Mouse (Mus musculus) neural tube, embryonic 14.5 days (tissue): ENCODE results near the gene Zfyve26. TPM values are rescaled to one million over a fixed set of nuclear protein-coding genes. Genes with fewer than 3 reads are reported as not detected.
"Not testable (repeated sequence)": the region's sequence is repeated elsewhere in the genome, so short reads cannot be mapped to it uniquely, and the experiment has no call there.

Experiments used
- ATAC-seq: fragments of 200-750 bp; cut with Nextera tagmentation; 2 replicates; pipeline ENCODE4 v1.8.0; 2017; ENCODE audit warnings: low read depth, mild to moderate bottlenecking, moderate TSS enrichment, moderate library complexity
- H3K27ac ChIP-seq: fragments of 300-500 bp; sonication (generic); 2 replicates; pipeline ENCODE4 v1.5.1; 2014; ENCODE audit warnings: low read depth, mild to moderate bottlenecking, control low read depth, low read length, moderate library complexity, mixed read lengths
- H3K27me3 ChIP-seq: fragments of 300-500 bp; sonication (generic); 2 replicates; pipeline ENCODE4 v1.6.1; 2014; ENCODE audit warnings: low read length; ENCODE audit not compliant: control insufficient read depth, insufficient read depth
- H3K36me3 ChIP-seq: fragments of 300-500 bp; sonication (generic); 2 replicates; pipeline ENCODE4 v1.6.1; 2014; ENCODE audit warnings: low read length, mixed read lengths; ENCODE audit not compliant: control insufficient read depth, insufficient read depth
- H3K4me1 ChIP-seq: fragments of 300-500 bp; sonication (generic); 2 replicates; pipeline ENCODE4 v1.6.1; 2014; ENCODE audit warnings: low read length; ENCODE audit not compliant: control insufficient read depth, insufficient read depth
- H3K4me2 ChIP-seq: fragments of 300-500 bp; sonication (generic); 2 replicates; pipeline ENCODE4 v1.6.1; 2014; ENCODE audit warnings: mild to moderate bottlenecking, low read depth, low read length, control low read depth
- H3K4me3 ChIP-seq: fragments of 300-500 bp; sonication (generic); 2 replicates; pipeline ENCODE4 v1.5.1; 2014; ENCODE audit warnings: low read depth, low read length, control low read depth, mixed read lengths
- H3K9ac ChIP-seq: fragments of 300-500 bp; sonication (generic); replicated peaks from 2 replicates; pipeline ENCODE4 v1.6.1; 2014; ENCODE audit warnings: low read depth, mild to moderate bottlenecking, control low read depth, low read length, mixed read lengths
- H3K9me3 ChIP-seq: fragments of 300-500 bp; sonication (generic); 2 replicates; pipeline ENCODE4 v1.6.1; 2016; ENCODE audit warnings: low read length; ENCODE audit not compliant: control insufficient read depth
- WGBS: fragments of 180-500 bp; shearing (Covaris S2); extraction: QIAGEN DNeasy Blood & Tissue Kit; methylation state at CpG from one replicate; pipeline ENCODE4 v1.1.7; 2014; 5-methylcytosine and 5-hydroxymethylcytosine counted together
- polyA plus RNA-seq: library from polyadenylated mRNA; unstranded; fragments of >200 nt; fragmentation: Nextera tagmentation; extraction: Ambion mirVana; gene quantifications from 2 replicates; pipeline ENCODE4 v1.2.1, GENCODE M21; 2014

Gene Zfyve26
- polyA plus RNA-seq, 1 experiment from 2014 or later, result 14.1 TPM

GRCm38 (mm10) chr12:79322539-79322938, 26.4 kb upstream of the Zfyve26 start:
- ATAC-seq, H3K4me2 ChIP-seq, H3K27ac ChIP-seq, H3K4me3 ChIP-seq, H3K36me3 ChIP-seq, H3K9me3 ChIP-seq, H3K27me3 ChIP-seq, H3K4me1 ChIP-seq, H3K9ac ChIP-seq: not testable (repeated sequence)
- WGBS, result 74% methylated on average over 2 of the region's 2 CpGs

DNA sequence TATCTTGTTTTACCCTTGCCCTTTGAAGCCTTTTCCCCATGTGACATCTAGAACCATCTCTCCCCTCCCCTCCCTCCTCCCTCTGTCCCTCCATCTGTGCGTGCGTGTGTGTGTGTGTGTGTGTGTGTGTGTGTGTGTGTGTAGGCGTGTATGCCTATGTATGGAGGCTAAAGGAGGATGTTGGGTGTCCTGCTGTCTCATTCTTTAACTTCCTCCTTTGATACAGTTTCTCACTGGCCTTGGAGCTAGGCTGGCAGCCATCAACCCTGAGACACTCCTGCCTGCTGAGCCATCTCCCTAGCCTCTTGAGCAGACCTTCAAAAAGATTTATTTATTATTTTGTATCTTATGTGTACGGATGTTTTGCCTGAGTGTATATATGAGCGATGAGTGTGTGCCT, 24.8 kb upstream of the Zfyve26 start:
- no peak for ATAC-seq
- 93% methylated on average over 5 of the region's 5 CpGs for WGBS

DNA sequence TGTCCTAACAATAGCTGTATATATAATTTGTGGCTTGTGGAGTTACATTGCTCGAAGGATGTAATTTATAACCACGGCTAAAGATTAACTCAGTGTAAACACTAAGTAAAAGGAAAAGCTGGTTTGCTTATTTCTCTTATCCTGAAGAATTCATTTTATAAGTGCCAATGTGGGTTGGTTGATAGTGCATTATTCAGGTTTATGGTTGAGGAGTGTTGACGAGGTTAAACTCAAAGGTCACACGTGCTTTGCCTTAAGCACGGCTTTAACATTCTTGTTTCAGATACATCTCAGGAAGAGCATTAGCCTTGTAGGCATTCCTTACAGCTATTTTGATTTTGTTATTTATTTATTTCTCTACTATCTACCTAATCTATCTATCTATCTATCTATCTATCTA, 21.2 kb upstream of the Zfyve26 start:
- Histone ChIP-seq H3K36me3 (no peaks in the 10 kb centered on the region), H3K9ac (no peak overlapping the region), H3K4me3 (no peak overlapping the region), H3K4me2 (no peak overlapping the region), H3K27me3 (no peaks in the 10 kb centered on the region), H3K9me3 (no peaks in the 10 kb centered on the region), H3K4me1 (no peaks in the 10 kb centered on the region), H3K27ac (no peak overlapping the region)
- WGBS, result 87% methylated on average over 5 of the region's 5 CpGs
- ATAC-seq, result no peak

More for the DNA sequence above, 24.8 kb upstream of the Zfyve26 start:
- Histone ChIP-seq H3K4me2 (no peak overlapping the region), H3K4me3 (no peak overlapping the region), H3K36me3 (no peaks in the 10 kb centered on the region), H3K9ac (no peak overlapping the region), H3K27me3 (no peaks in the 10 kb centered on the region), H3K4me1 (no peaks in the 10 kb centered on the region), H3K9me3 (no peaks in the 10 kb centered on the region), H3K27ac (no peak overlapping the region)

GRCm38 (mm10) chr12:79313721-79314120, 17.6 kb upstream of the Zfyve26 start:
- no peak for ATAC-seq
- Histone ChIP-seq H3K9me3 (no peaks in the 10 kb centered on the region), H3K27ac (no peak overlapping the region), H3K4me1 (no peaks in the 10 kb centered on the region), H3K36me3 (no peaks in the 10 kb centered on the region), H3K9ac (no peak overlapping the region), H3K4me2 (no peak overlapping the region), H3K4me3 (no peak overlapping the region), H3K27me3 (no peaks in the 10 kb centered on the region)
- 95% methylated on average over 4 of the region's 4 CpGs for WGBS

- Histone ChIP-seq H3K27me3 (no peaks in the 10 kb centered on the region), H3K4me1 (no peaks in the 10 kb centered on the region), H3K9me3 (no peaks in the 10 kb centered on the region), H3K27ac (no peak overlapping the region), H3K36me3 (no peaks in the 10 kb centered on the region), H3K9ac (no peak overlapping the region), H3K4me3 (no peak overlapping the region), H3K4me2 (no peak overlapping the region)
- ATAC-seq, result no peak
- WGBS, result 77% methylated on average over 4 of the region's 4 CpGs
Measured at GRCm38 (mm10) chr12:79306013-79306412, 9.9 kb upstream of the Zfyve26 start.

GRCm38 (mm10) chr12:79305131-79305530, 9.0 kb upstream of the Zfyve26 start:
- WGBS, result 80% methylated on average over 1 of the region's 1 CpGs

DNA sequence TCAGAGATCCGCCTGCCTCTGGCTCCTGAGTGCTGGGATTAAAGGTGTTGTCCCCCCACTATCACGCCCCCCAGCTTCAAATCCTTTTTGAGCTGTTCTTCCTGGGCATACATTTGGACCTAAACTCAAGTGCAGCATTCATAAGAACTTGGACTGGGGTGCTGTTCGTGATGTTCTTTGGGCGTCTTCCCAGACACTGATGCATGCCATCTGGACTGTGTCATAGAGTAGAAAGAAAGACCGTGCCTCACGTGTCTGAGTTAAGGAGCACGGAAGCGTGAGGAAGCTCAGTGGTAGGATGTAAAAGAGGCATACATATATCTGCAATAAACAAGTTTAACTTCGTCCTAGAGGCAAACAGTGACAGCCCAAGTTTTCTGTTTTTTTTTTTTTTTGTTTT, 5.7 kb upstream of the Zfyve26 start:
- no peaks in the 10 kb centered on the region for H3K4me1 ChIP-seq
- H3K36me3 ChIP-seq, result no peaks in the 10 kb centered on the region
- no peak overlapping the region for H3K27ac ChIP-seq
- H3K9me3 ChIP-seq, result no peaks in the 10 kb centered on the region
- no peak overlapping the region for H3K4me3 ChIP-seq
- WGBS, result 94% methylated on average over 9 of the region's 9 CpGs
- no peak overlapping the region for H3K9ac ChIP-seq
- no peak for ATAC-seq
- H3K27me3 ChIP-seq, result no peaks in the 10 kb centered on the region
- no peak overlapping the region for H3K4me2 ChIP-seq

More at GRCm38 (mm10) chr12:79305131-79305530, 9.0 kb upstream of the Zfyve26 start:
- Histone ChIP-seq H3K27ac (no peak overlapping the region), H3K27me3 (no peaks in the 10 kb centered on the region), H3K4me2 (no peak overlapping the region), H3K9ac (no peak overlapping the region), H3K36me3 (no peaks in the 10 kb centered on the region), H3K4me3 (no peak overlapping the region), H3K9me3 (no peaks in the 10 kb centered on the region), H3K4me1 (no peaks in the 10 kb centered on the region)
- ATAC-seq, result no peak

DNA sequence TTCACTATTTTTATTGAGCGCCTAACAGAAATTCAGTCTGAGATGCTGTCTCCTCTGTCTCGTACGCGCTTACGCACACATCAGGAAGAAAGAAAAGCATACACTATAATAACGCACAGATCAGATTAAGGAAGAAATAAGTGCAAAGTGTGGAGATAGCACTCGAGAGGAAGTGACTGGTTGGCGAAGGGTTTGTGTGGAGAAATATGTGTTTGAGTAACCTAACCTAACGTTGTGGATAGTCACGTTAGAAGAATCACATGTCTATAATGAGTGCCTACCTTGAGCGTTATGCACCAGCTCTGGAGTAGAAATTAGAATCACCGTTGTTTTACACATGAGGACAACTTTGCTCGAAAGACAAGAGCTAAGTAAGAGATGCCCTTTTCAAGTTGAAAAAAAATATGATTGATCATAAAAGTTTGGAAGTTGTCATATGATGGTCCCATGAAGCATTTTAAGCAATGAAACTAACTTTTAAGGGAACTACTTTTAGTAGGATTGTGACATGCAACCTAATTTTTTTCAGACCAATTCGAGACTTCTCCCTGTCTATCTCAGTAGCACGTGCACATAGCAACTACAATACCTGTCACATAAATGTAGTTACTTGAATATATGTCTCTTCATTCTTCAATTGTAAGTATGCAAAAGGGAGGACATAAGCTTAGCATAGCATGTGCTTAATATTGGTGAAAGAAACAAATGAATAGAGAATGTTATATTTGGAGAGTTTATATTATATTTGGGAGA, 2.0 kb upstream of the Zfyve26 start:
- Histone ChIP-seq H3K27me3 (no peaks in the 10 kb centered on the region), H3K36me3 (no peaks in the 10 kb centered on the region), H3K4me2 (peak overlapping the region; percentile 82), H3K9ac (no peak overlapping the region), H3K4me3 (peak overlapping the region; percentile 69), H3K27ac (no peak overlapping the region), H3K9me3 (no peaks in the 10 kb centered on the region), H3K4me1 (peaks cover 5% of the 10 kb centered on the region)
- 17% methylated on average over 15 of the region's 15 CpGs for WGBS
- ATAC-seq, result no peak

GRCm38 (mm10) chr12:79297121-79297576, 1.0 kb upstream of the Zfyve26 start, which contains the start of gene Rad51b:
TSS of gene Rad51b (plus strand) at chr12:79297282.
- H3K4me2 ChIP-seq, result peak within 1 kb of the TSS; percentile 82
- H3K9ac ChIP-seq, result peak within 1 kb of the TSS; percentile 8; the same call in 1 of the 2 replicates
- H3K9me3 ChIP-seq, result no peaks in the 10 kb centered on the region
- WGBS, result under 1% methylated on average over 21 of the region's 21 CpGs
- ATAC-seq, result peak; percentile 81
- H3K36me3 ChIP-seq, result no peaks in the 10 kb centered on the region
- peaks cover 5% of the 10 kb centered on the region for H3K4me1 ChIP-seq
- no peaks in the 10 kb centered on the region for H3K27me3 ChIP-seq
- peak within 1 kb of the TSS; percentile 69 for H3K4me3 ChIP-seq
- H3K27ac ChIP-seq, result peak within 1 kb of the TSS; percentile 53; the same call in 1 of the 2 replicates
